Comparison of ENCODE assay signal across 9 mouse cellular contexts in genomic region chr7:109445012-109445411, GRCm38 (mm10). TPM values are rescaled to one million over a fixed set of nuclear protein-coding genes. Genes with fewer than 3 reads are reported as not detected.
DNase-seq lines count a peak whose midpoint lies in the region; ATAC-seq and TF ChIP-seq lines count a peak whose summit lies in the region.
"Had no signal": no experiment of that assay in that cellular context is flagged by ENCODE, and none has a peak within 500 bp of the region (broad histone marks: within the 10 kb centered on the region; RNA-seq: fewer than 3 reads in every experiment).

No protein-coding gene starts in this region.

- no peaks in the 10 kb centered on the region for H3K9me3 ChIP-seq in hindbrain, embryonic 11.5 days (ENCODE audit: control insufficient read depth, low read length)
- no peaks in the 10 kb centered on the region for H3K9me3 ChIP-seq in hindbrain, embryonic 12.5 days (replicated peaks)
- no peaks in the 10 kb centered on the region for H3K9me3 ChIP-seq in G1E (replicated peaks)
- no peaks in the 10 kb centered on the region for H3K9me3 ChIP-seq in midbrain, embryonic 16.5 days (replicated peaks; ENCODE audit: control insufficient read depth, low read length, poor library complexity, severe bottlenecking)

- no peaks in the 10 kb centered on the region for H3K27me3 ChIP-seq in hindbrain, embryonic 11.5 days (ENCODE audit: control insufficient read depth, insufficient read depth, low read length)
- no peaks in the 10 kb centered on the region for H3K27me3 ChIP-seq in hindbrain, embryonic 12.5 days
- H3K27me3 ChIP-seq in G1E (ENCODE audit: insufficient read depth, low read length) = peaks cover 5% of the 10 kb centered on the region; the same call in 1 of the 2 replicates
- H3K27me3 ChIP-seq in midbrain, embryonic 16.5 days (ENCODE audit: control insufficient read depth, insufficient read depth, low read depth, low read length) = no peaks in the 10 kb centered on the region

- peak; percentile 40; the same call in 1 of the 2 replicates for TF ChIP-seq CTCF in G1E (IDR thresholded peaks at IDR 0.05; ENCODE audit: low read depth, low read length)
- TF ChIP-seq CTCF in left cerebral cortex, adult 2 months (IDR thresholded peaks at IDR 0.05) = peak; percentile 85

- peak; percentile 74 for DNase-seq in hindbrain, embryonic 11.5 days (ENCODE audit: low spot score)
- DNase-seq in G1E (ENCODE audit: low spot score) = no peak
- peak; percentile 69 to 74 for DNase-seq in cerebellum, postnatal 14 days
- peak; percentile 54 to 78 for DNase-seq in frontal cortex, postnatal 36 days (ENCODE audit: low spot score in 2 of 2)
- peak; percentile 43 to 59 for DNase-seq in left cerebral cortex, adult 2 months (ENCODE audit: extremely low spot score in 1 of 2, low spot score in 2 of 2)

- no peak overlapping the region for H3K9ac ChIP-seq in hindbrain, embryonic 11.5 days (ENCODE audit: low read depth, low read length)
- no peak overlapping the region for H3K9ac ChIP-seq in hindbrain, embryonic 12.5 days
- no peak overlapping the region for H3K9ac ChIP-seq in midbrain, embryonic 16.5 days (ENCODE audit: low read depth, low read length)

- ATAC-seq in hindbrain, embryonic 11.5 days (ENCODE audit: low FRiP score) = peak; percentile 63
- ATAC-seq in hindbrain, embryonic 12.5 days (ENCODE audit: low FRiP score) = no peak
- ATAC-seq in G1E (ENCODE audit: extremely low read depth, insufficient number of reproducible peaks, low FRiP score, poor library complexity, severe bottlenecking) = no peak
- ATAC-seq in midbrain, embryonic 16.5 days = peak; percentile 49; the same call in 1 of the 2 replicates
- no peak for ATAC-seq in monocyte, adult 5-6 weeks (replicated peaks; ENCODE audit: insufficient number of reproducible peaks, low FRiP score, low TSS enrichment, poor library complexity, severe bottlenecking)

- H3K4me3 ChIP-seq in hindbrain, embryonic 11.5 days (ENCODE audit: low read depth, low read length) = no peak overlapping the region
- no peak overlapping the region for H3K4me3 ChIP-seq in hindbrain, embryonic 12.5 days
- H3K4me3 ChIP-seq in G1E (ENCODE audit: low read depth, low read length) = no peak overlapping the region
- H3K4me3 ChIP-seq in left cerebral cortex, adult 2 months = no peak overlapping the region
- H3K4me3 ChIP-seq in midbrain, embryonic 16.5 days (ENCODE audit: low read depth, low read length) = no peak overlapping the region

- no peaks in the 10 kb centered on the region for H3K36me3 ChIP-seq in hindbrain, embryonic 11.5 days (ENCODE audit: control insufficient read depth, insufficient read depth, low read length)
- H3K36me3 ChIP-seq in hindbrain, embryonic 12.5 days = no peaks in the 10 kb centered on the region
- H3K36me3 ChIP-seq in G1E (replicated peaks) = no peaks in the 10 kb centered on the region
- no peaks in the 10 kb centered on the region for H3K36me3 ChIP-seq in midbrain, embryonic 16.5 days (ENCODE audit: control insufficient read depth, insufficient read depth, low read length)

- intact Hi-C loops in left cerebral cortex, adult 2 months (cut with DNase I) = no loop called here

- no peaks in the 10 kb centered on the region; the same call in 1 of the 2 replicates for H3K4me1 ChIP-seq in hindbrain, embryonic 11.5 days (replicated peaks; ENCODE audit: control insufficient read depth, insufficient read depth, low read length)
- peaks cover 5% of the 10 kb centered on the region; the same call in 1 of the 2 replicates for H3K4me1 ChIP-seq in hindbrain, embryonic 12.5 days
- no peaks in the 10 kb centered on the region for H3K4me1 ChIP-seq in G1E (ENCODE audit: insufficient read depth, low read depth, low read length)
- H3K4me1 ChIP-seq in midbrain, embryonic 16.5 days (ENCODE audit: control insufficient read depth, insufficient read depth, low read length) = peaks cover 9% of the 10 kb centered on the region; the same call in 1 of the 2 replicates

- WGBS in hindbrain, embryonic 11.5 days = 15% methylated on average over 6 of the region's 6 CpGs
- WGBS in hindbrain, embryonic 12.5 days = 11% methylated on average over 6 of the region's 6 CpGs
- WGBS in midbrain, embryonic 16.5 days = 9% methylated on average over 6 of the region's 6 CpGs

- no peak overlapping the region for H3K4me2 ChIP-seq in hindbrain, embryonic 11.5 days (replicated peaks; ENCODE audit: low read depth, low read length)
- no peak overlapping the region for H3K4me2 ChIP-seq in hindbrain, embryonic 12.5 days (replicated peaks)
- no peak overlapping the region for H3K4me2 ChIP-seq in midbrain, embryonic 16.5 days (ENCODE audit: low read length)

- H3K27ac ChIP-seq in hindbrain, embryonic 11.5 days (ENCODE audit: low read depth, low read length) = no peak overlapping the region
- H3K27ac ChIP-seq in hindbrain, embryonic 12.5 days = no peak overlapping the region
- H3K27ac ChIP-seq in left cerebral cortex, adult 2 months = no peak overlapping the region
- H3K27ac ChIP-seq in midbrain, embryonic 16.5 days (ENCODE audit: low read length) = no peak overlapping the region

RNA-seq across cellular contexts. Expression of gene Stk33, which starts 6.1 kb away (rescaled TPM):
- polyA plus RNA-seq in hindbrain, embryonic 11.5 days (2014; fragmentation: Nextera tagmentation; extraction: Ambion mirVana) = 12.4 and 14.7 TPM in 2 replicates
- polyA plus RNA-seq in hindbrain, embryonic 12.5 days (2016; fragmentation: Nextera tagmentation; extraction: Ambion mirVana) = 6.8 and 10.0 TPM in 2 replicates
- total RNA-seq in G1E (2014; fragmentation: Nextera tagmentation) (not detected in 2 replicates), G1E (2017) (0.17 TPM in 1 of 2 replicates, not detected in the other)
- polyA plus RNA-seq in G1E (2012) = not detected in 2 replicates
- 1 to 10 TPM in 1 of 2 experiments, under 1 TPM in 1; 0.41 to 1.4 TPM for total RNA-seq in left cerebral cortex, adult 2 months (2021)
- 8.0 and 10.1 TPM in 2 replicates for polyA plus RNA-seq in midbrain, embryonic 16.5 days (2015; fragmentation: Nextera tagmentation; extraction: Ambion mirVana)
- not detected in 3 replicates for total RNA-seq in monocyte, adult 5-6 weeks (2017)
- polyA plus RNA-seq: liver, embryonic 16.5 days had no signal

Comparison
In these comparisons a context has a peak if more than half of its experiments do, and no peak if none do; other contexts are left out.
1. ATAC-seq: peak in hindbrain, embryonic 11.5 days (single experiment) and midbrain, embryonic 16.5 days (single experiment); none in hindbrain, embryonic 12.5 days (single experiment), G1E (single experiment) and monocyte, adult 5-6 weeks (single experiment).